Mouse (Mus musculus): ENCODE data around the gene Qtrt2. TPM values are rescaled to one million over a fixed set of nuclear protein-coding genes. Genes with fewer than 3 reads are reported as not detected.

The Qtrt2 gene
- total RNA-seq (2021) = 10 to 100 TPM; 32.4 to 42.9 TPM
- long read RNA-seq, experiment 1, partial matches to known transcripts = 0 of 2 reads
- long read RNA-seq, experiment 1, other reads (novel, unspliced or antisense) = 2 of 2 reads
- long read RNA-seq, experiment 2, partial matches to known transcripts = 1 of 5 reads
- long read RNA-seq, experiment 2, other reads (novel, unspliced or antisense) = 3 of 5 reads

GRCm38 (mm10) chr16:43926341-43926859, at the start of gene Qtrt2:
Qtrt2 (minus strand) TSS chr16:43926809.
- DNase-seq = no peak

- no peak for DNase-seq
Measured at GRCm38 (mm10) chr16:43973606-43974220, 47.1 kb upstream of the Qtrt2 start.

- DNase-seq = no peak
Measured at GRCm38 (mm10) chr16:43973147-43973546, 46.5 kb upstream of the Qtrt2 start.

GRCm38 (mm10) chr16:43972391-43972790, 45.8 kb upstream of the Qtrt2 start:
- DNase-seq = no peak

- no peak for DNase-seq
Measured at GRCm38 (mm10) chr16:43971741-43972140, 45.1 kb upstream of the Qtrt2 start.

GRCm38 (mm10) chr16:43971189-43971588, 44.6 kb upstream of the Qtrt2 start:
- no peak for DNase-seq

- DNase-seq = no peak
Measured at GRCm38 (mm10) chr16:43970426-43970825, 43.8 kb upstream of the Qtrt2 start.

GRCm38 (mm10) chr16:43965781-43966389, 39.3 kb upstream of the Qtrt2 start:
- no peak for DNase-seq

- DNase-seq = no peak
Measured at GRCm38 (mm10) chr16:43963780-43964179, 37.2 kb upstream of the Qtrt2 start.

GRCm38 (mm10) chr16:43963291-43963690, 36.7 kb upstream of the Qtrt2 start:
- DNase-seq = no peak

GRCm38 (mm10) chr16:43958038-43958437, 31.4 kb upstream of the Qtrt2 start:
- no peak for DNase-seq

- no peak for DNase-seq
Measured at GRCm38 (mm10) chr16:43954913-43955312, 28.3 kb upstream of the Qtrt2 start.

GRCm38 (mm10) chr16:43951591-43951990, 25.0 kb upstream of the Qtrt2 start:
- DNase-seq = peak in 1 of 2 experiments; percentile 6

- DNase-seq = no peak
Measured at GRCm38 (mm10) chr16:43945869-43946268, 19.3 kb upstream of the Qtrt2 start.

- DNase-seq = no peak
Measured at GRCm38 (mm10) chr16:43945351-43945750, 18.7 kb upstream of the Qtrt2 start.

- no peak for DNase-seq
Measured at GRCm38 (mm10) chr16:43940846-43941245, 14.2 kb upstream of the Qtrt2 start.

GRCm38 (mm10) chr16:43935892-43936291, 9.3 kb upstream of the Qtrt2 start:
- no peak for DNase-seq

GRCm38 (mm10) chr16:43935367-43935766, 8.8 kb upstream of the Qtrt2 start:
- peak; percentile 8 to 12 for DNase-seq

- DNase-seq = no peak
Measured at GRCm38 (mm10) chr16:43934856-43935255, 8.2 kb upstream of the Qtrt2 start.

GRCm38 (mm10) chr16:43933041-43933440, 6.4 kb upstream of the Qtrt2 start:
- no peak for DNase-seq

GRCm38 (mm10) chr16:43932319-43932718, 5.7 kb upstream of the Qtrt2 start:
- no peak for DNase-seq

GRCm38 (mm10) chr16:43931502-43931901, 4.9 kb upstream of the Qtrt2 start:
- no peak for DNase-seq

GRCm38 (mm10) chr16:43930577-43930976, 4.0 kb upstream of the Qtrt2 start:
- DNase-seq = no peak

Measured in adrenal gland, postnatal 36 days (tissue).